Mouse (Mus musculus) ovary, postnatal 10 days (tissue): ENCODE data around the gene 4931428L18Rik.

Experiments used
- DNase-seq: peaks from one replicate; pipeline ENCODE4 v3.0.0; 2022; ENCODE audit warnings: low spot score

4931428L18Rik gene

GRCm38 (mm10) chr1:31152799-31153426 lies 69.6 kb downstream of the 4931428L18Rik start:
- DNase-seq: no peak

- no peak for DNase-seq
Measured at GRCm38 (mm10) chr1:31150546-31150945, 71.9 kb downstream of the 4931428L18Rik start.

- DNase-seq: no peak
Measured at GRCm38 (mm10) chr1:31149671-31150070, 72.8 kb downstream of the 4931428L18Rik start.

- no peak for DNase-seq
Measured at GRCm38 (mm10) chr1:31143571-31143970, 78.9 kb downstream of the 4931428L18Rik start.

- no peak for DNase-seq
Measured at GRCm38 (mm10) chr1:31142288-31143094, 80.0 kb downstream of the 4931428L18Rik start.

GRCm38 (mm10) chr1:31138387-31138786 lies 84.1 kb downstream of the 4931428L18Rik start:
- DNase-seq: no peak

GRCm38 (mm10) chr1:31113466-31113865 lies 109.0 kb downstream of the 4931428L18Rik start:
- DNase-seq: no peak

- DNase-seq: no peak
Measured at GRCm38 (mm10) chr1:31107961-31108360, 114.5 kb downstream of the 4931428L18Rik start.

- no peak for DNase-seq
Measured at GRCm38 (mm10) chr1:31102863-31103657, 119.4 kb downstream of the 4931428L18Rik start.

GRCm38 (mm10) chr1:31102280-31102679 lies 120.2 kb downstream of the 4931428L18Rik start:
- no peak for DNase-seq

- DNase-seq: no peak
Measured at GRCm38 (mm10) chr1:31097208-31097607, 125.3 kb downstream of the 4931428L18Rik start.

GRCm38 (mm10) chr1:31096466-31096793 lies 126.1 kb downstream of the 4931428L18Rik start:
- DNase-seq: no peak

- DNase-seq: no peak
Measured at GRCm38 (mm10) chr1:31095706-31096465, 126.6 kb downstream of the 4931428L18Rik start.

GRCm38 (mm10) chr1:31094792-31095191 lies 127.7 kb downstream of the 4931428L18Rik start:
- no peak for DNase-seq

- no peak for DNase-seq
Measured at GRCm38 (mm10) chr1:31093939-31094338, 128.5 kb downstream of the 4931428L18Rik start.

GRCm38 (mm10) chr1:31088686-31089085 lies 133.8 kb downstream of the 4931428L18Rik start:
- DNase-seq: no peak

- DNase-seq: no peak
Measured at GRCm38 (mm10) chr1:31072523-31073370, 149.7 kb downstream of the 4931428L18Rik start.

- DNase-seq: no peak
Measured at GRCm38 (mm10) chr1:31071209-31071608, 151.3 kb downstream of the 4931428L18Rik start.

- no peak for DNase-seq
Measured at GRCm38 (mm10) chr1:31064817-31065740, 157.4 kb downstream of the 4931428L18Rik start.

GRCm38 (mm10) chr1:31059806-31060205 lies 162.7 kb downstream of the 4931428L18Rik start:
- no peak for DNase-seq
